Mouse (Mus musculus): ENCODE results near the gene Igsf8.
"Not testable (repeated sequence)": the region's sequence is repeated elsewhere in the genome, so short reads cannot be mapped to it uniquely, and the experiment has no call there.

The Igsf8 gene

DNA sequence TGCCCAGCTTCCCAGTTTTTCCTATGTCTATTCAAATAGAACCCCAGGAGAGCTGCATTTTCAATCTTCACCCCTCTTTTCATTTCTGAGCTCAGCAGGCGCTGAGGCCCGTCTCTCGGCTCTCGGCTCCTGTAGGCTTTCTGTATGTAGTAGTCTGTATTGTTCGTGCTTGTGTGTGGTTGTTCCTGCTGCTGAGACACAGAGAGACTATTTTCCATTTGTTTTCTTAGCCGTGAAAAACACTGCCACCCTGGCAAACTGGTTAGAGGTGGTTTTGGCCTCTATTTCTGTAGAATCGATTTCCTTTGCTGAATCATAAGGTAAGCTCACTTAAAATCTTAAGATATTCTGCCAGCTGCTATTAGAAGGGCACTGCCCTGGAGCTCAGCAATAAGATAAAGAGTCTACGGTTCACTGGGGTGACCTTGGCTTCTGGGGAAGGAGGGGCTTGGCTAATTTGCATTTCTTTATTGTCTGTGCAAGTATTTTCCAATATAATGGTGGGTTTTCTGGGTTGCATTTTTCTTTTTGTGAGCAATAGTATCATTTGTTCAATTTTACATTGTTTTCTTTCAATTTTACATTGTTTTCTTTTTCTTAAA, at the start of gene Igsf8:
Gene Igsf8, plus strand, starts transcription at position 165 of the 602 bp plus-strand sequence.
- no peak for DNase-seq (ENCODE audit: low read depth, low spot score)

- no peak for DNase-seq (ENCODE audit: low read depth, low spot score)
These were observed 48.7 kb upstream of the Igsf8 start for GRCm38 (mm10) chr1:172212776-172213175.

- DNase-seq (ENCODE audit: low read depth, low spot score) = no peak
These were observed 47.7 kb upstream of the Igsf8 start for GRCm38 (mm10) chr1:172213771-172214170.

DNA sequence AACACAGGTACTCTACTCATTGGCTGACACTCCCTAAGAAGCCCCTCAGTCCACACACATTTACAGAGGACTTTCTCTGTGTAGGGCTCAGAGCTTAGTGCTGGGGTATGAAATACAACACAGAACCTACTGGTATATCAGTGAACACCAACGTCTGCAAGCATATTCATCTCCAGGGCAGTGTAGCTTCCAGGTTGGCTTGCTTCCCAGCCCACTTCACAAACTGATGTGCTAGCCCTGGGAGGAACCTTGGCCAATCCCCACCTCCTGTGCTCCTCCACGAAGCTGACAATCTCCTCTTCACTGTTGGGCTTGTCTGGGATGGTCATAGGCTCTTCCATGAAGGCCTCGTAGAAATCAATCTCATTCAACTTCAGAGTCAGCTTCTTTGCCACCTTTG, 46.7 kb upstream of the Igsf8 start:
- no peak for DNase-seq (ENCODE audit: low read depth, low spot score)

DNA sequence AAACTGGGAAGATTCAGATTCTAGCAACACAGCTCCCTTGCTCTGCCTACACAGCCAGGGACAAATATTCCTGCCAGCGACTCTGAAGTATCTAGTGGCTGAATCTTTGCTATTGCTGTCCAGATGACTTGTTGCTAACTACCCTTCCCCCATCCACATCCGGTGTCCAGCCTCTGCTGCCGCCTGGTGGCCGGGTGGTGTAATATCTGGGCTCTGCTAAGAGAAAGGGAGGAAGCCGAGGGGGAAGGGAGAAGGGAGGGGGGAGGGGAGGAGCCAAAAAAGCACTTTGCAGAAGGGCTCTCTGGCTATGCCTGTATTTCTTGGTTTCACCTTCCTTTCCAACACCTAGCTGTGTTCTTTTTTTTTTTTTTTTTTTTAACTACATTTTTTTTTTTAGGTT, 44.3 kb upstream of the Igsf8 start:
- DNase-seq (ENCODE audit: low read depth, low spot score) = peak; percentile 91

DNA sequence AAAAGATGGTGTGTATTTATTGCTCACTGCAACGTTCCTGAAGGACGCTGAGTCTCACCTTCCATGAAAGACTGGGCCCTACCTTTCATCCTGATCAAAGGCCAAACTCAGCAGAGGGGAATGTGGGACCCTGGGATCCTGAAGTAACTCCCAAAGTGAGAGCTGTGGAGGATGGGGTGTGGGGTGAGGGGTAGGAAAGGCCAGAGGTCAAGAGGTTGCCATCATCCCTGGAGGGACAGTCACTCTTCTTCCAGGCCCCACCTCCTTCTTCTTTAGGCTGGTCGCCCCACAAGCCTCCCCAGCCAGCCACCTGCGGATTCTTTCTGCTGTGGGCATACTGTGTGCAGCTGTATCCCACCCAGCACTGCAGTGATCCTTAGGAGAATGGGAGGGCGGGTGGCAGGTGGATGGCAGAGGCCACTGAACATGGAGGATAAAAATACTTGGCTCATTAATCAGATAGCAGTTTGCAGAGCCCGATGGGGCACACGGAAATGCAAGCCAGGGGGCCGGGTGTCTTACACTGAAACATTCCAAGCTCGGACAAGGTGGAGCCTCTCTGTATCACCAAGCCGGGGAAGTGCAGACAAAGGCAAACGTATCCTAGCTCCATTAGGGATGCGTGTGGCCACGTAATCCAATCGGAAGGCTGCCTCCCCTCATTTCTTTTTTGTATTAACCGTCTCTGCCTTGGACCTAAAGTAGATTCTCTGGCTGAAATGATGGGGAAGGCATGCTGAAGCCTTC, 43.1 kb upstream of the Igsf8 start:
- no peak for DNase-seq (ENCODE audit: low read depth, low spot score)

DNA sequence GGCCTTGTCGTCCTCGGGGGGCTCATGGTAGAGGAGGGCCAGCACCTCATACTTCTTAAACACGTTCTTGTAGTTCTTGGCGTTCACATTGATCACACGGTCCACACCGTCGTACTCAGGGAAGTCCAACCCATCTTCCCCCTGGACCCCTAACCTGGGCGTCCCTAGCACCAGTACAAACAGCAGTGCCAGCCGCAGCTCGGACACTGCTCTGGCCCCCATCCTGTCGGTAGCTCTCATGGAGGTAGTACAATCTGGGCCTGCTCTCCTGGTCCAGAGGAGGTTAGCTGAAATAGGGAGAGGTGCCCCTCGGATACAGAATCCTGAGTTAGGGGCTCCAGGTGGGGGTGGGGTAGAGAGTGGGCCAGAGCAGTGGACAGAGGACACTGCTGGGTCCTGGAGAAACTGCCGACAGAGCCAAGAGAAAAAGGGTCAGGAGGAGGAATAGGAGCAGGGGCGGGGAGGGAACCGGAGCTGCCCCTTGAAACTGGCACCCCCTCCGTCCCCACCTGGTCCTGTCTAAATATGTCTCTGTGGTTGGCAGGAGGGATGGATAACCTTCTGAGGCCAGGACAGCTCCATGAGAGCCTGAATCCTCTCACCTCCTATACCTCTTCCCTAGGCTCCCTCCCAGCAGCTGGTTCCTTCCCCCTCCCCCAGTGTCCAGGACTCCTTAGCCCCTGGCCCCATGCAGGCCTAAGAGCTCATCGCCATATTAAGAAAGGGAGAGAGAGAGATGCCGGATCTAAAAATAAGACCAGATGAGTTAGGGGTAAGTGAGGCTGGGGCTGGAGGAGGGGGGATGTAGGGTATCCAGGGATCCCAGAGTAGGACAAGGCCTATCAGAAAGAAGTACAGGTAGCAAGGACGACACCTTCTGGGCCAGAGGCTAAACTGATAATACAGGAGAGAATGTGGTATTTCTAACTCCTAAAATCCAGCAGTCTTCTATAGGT, 41.7 kb upstream of the Igsf8 start, which contains the start of gene Casq1:
Gene Casq1, minus strand, starts transcription at position 418 of the 956 bp plus-strand sequence.
- no peak for DNase-seq (ENCODE audit: low read depth, low spot score)

GRCm38 (mm10) chr1:172220414-172220813, 41.0 kb upstream of the Igsf8 start:
- no peak for DNase-seq (ENCODE audit: low read depth, low spot score)

GRCm38 (mm10) chr1:172221297-172222063, 40.0 kb upstream of the Igsf8 start:
- DNase-seq (ENCODE audit: low read depth, low spot score) = no peak

GRCm38 (mm10) chr1:172228209-172228608, 33.2 kb upstream of the Igsf8 start:
- DNase-seq (ENCODE audit: low read depth, low spot score) = no peak

- no peak for DNase-seq (ENCODE audit: low read depth, low spot score)
These were observed 32.2 kb upstream of the Igsf8 start for GRCm38 (mm10) chr1:172229215-172229614.

DNA sequence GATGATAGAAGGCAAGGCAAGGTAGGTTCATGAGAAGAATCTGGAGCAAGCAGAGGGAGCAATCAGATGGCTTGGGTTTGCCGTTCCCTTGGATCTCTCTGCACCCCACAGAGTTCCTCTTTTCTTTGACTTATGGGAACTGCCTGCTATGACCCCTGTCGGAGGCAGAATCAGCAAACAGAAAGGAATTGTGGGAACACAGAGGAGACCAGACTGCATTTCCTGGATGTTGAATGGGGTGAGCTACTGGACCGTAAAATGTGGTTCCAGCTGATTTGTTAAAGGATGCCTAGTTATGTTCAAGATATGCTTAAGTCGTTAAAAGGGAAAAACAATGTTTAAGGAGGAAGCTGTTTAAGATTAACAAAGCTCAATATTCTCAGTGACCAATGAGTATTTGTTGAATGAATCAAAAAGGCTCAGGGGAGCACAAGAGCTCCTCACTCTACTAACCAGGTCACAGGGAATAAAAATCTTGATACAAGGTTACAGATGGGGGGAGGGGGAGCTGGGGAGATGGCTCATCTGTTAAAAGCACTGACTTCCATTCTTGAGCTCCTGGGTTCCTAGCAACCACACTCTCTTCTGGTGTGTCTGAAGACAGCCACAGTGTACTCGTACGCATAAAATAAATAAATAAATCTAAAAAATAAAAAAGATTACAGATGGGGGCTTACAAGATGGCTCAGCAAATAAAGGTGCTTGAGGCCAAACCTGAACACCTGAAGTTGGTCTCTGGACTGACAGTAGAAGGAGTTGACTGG, 20.3 kb upstream of the Igsf8 start:
- DNase-seq (ENCODE audit: low read depth, low spot score) = no peak

DNA sequence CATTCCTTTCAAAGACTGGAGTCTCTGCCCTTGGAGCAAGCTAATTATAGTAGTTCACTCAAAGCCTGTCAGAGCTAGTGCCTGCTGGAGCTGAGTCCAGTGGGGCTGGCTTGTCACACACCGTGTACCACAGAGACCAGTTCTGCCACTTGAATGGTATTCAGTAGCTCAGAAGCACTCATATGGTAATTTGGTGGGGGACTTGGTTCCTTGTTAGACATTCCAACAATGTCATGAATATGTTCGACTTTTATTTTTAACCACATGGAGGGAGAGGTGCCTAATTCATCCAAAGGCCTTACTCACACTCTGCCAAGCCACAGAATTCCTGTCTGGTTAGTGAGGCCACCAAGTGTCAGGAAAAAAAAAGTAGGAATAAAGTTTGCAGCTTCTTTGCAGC, 19.0 kb upstream of the Igsf8 start:
- no peak for DNase-seq (ENCODE audit: low read depth, low spot score)

GRCm38 (mm10) chr1:172243547-172244205, 17.8 kb upstream of the Igsf8 start:
- DNase-seq (ENCODE audit: low read depth, low spot score) = no peak

DNA sequence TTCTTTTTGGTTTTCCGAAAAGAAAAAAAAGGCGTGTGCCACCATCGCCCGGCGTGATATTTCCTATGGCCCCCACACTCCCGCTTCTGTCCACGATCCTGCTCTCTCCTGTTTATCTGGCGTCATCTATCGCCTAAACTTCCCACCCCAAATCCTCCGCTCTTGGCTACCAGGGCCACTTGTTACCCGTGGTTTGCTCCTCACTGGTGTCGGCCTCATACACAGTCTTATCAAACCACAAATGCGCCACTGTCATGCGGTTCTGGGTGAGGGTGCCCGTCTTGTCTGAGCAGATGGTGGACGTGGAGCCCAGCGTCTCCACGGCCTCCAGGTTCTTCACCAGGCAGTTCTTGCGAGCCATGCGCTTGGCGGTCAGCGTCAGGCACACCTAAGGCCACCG, 16.8 kb upstream of the Igsf8 start:
- DNase-seq (ENCODE audit: low read depth, low spot score) = not testable (repeated sequence)

GRCm38 (mm10) chr1:172247216-172247615, 14.2 kb upstream of the Igsf8 start:
- DNase-seq (ENCODE audit: low read depth, low spot score) = no peak

DNA sequence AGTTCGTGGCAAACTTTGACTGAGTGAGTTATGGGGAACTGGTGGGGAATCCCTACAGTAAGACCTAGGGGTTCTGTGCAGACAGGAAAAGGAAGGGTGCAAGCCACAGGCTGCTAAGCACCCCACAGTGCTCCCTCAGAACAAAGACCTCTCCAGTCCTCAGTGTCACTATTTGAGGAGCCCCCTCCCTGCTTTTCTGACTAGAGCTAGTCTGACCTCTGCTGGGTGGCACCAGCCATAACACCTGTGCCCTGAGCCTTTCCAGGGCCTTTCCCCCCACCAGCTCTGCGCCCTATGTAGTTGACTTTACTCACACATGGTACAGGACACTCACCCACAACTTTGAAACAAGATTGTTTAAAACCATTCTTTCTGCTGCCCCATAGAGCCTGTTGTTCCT, 13.8 kb upstream of the Igsf8 start:
- peak; percentile 23 for DNase-seq (ENCODE audit: low read depth, low spot score)

- DNase-seq (ENCODE audit: low read depth, low spot score) = no peak
These were observed 3.1 kb upstream of the Igsf8 start, which contains the start of gene Atp1a4 for GRCm38 (mm10) chr1:172258314-172258713. Gene Atp1a4 (minus strand): TSS chr1:172258414.

- DNase-seq (ENCODE audit: low read depth, low spot score) = no peak
These were observed 9.8 kb downstream of the Igsf8 start for GRCm38 (mm10) chr1:172271208-172271607.

- DNase-seq (ENCODE audit: low read depth, low spot score) = no peak
These were observed 10.3 kb downstream of the Igsf8 start for GRCm38 (mm10) chr1:172271765-172272164.

Data from retina, postnatal 7 days (tissue).